Mouse (Mus musculus) lung, adult 2 months (tissue): ENCODE data around the gene Cdh4.

Source experiments
- CTCF ChIP-seq: fragments of 200-500 bp; IDR thresholded peaks from 2 replicates; pipeline ENCODE4 v1.5.1; 2011; ENCODE audit warnings: mild to moderate bottlenecking, low read length, control low read depth; ENCODE audit not compliant: insufficient read depth
- POLR2A ChIP-seq: fragments of 200-500 bp; IDR thresholded peaks from 2 replicates; pipeline ENCODE4 v1.6.1; 2011; ENCODE audit warnings: low read depth, mild to moderate bottlenecking, control low read depth, low read length, borderline replicate concordance; ENCODE audit errors: extremely low read depth

GRCm38 (mm10) chr2:179648573-179649263 lies 206.5 kb downstream of the Cdh4 start:
- TF ChIP-seq POLR2A: no peak
- no peak for TF ChIP-seq CTCF
